Mouse (Mus musculus) forebrain, embryonic 11.5 days (tissue): ENCODE measurements around the gene Sept5. TPM values are rescaled to one million over a fixed set of nuclear protein-coding genes. Genes with fewer than 3 reads are reported as not detected.

Experiments used
- ATAC-seq: fragments of 200-750 bp; cut with Nextera tagmentation; replicated peaks from 2 replicates; pipeline ENCODE4 v1.8.0; 2017; ENCODE audit warnings: moderate TSS enrichment; ENCODE audit not compliant: low FRiP score
- DNase-seq: peaks from one replicate; pipeline ENCODE4 v3.0.0-alpha.2; 2017; ENCODE audit warnings: low spot score
- H3K27ac ChIP-seq: fragments of 300-500 bp; sonication (generic); 2 replicates; pipeline ENCODE4 v1.5.1; 2014; ENCODE audit warnings: low read depth, low read length
- H3K27me3 ChIP-seq: fragments of 300-500 bp; sonication (generic); 2 replicates; pipeline ENCODE4 v1.6.1; 2014; ENCODE audit warnings: mild to moderate bottlenecking, low read length, mixed read lengths; ENCODE audit not compliant: control insufficient read depth, insufficient read depth
- H3K36me3 ChIP-seq: fragments of 300-500 bp; sonication (generic); 2 replicates; pipeline ENCODE4 v1.6.1; 2014; ENCODE audit warnings: mild to moderate bottlenecking, low read length, moderate library complexity, mixed read lengths; ENCODE audit not compliant: control insufficient read depth, insufficient read depth
- H3K4me1 ChIP-seq: fragments of 300-500 bp; sonication (generic); replicated peaks from 2 replicates; pipeline ENCODE4 v1.6.1; 2014; ENCODE audit warnings: low read length, mixed read lengths; ENCODE audit not compliant: control insufficient read depth, insufficient read depth
- H3K4me2 ChIP-seq: fragments of 300-500 bp; sonication (generic); 2 replicates; pipeline ENCODE4 v1.6.1; 2014; ENCODE audit warnings: low read depth, mild to moderate bottlenecking, low read length, moderate library complexity, mixed read lengths; ENCODE audit not compliant: severe bottlenecking
- H3K4me3 ChIP-seq: fragments of 300-500 bp; sonication (generic); 2 replicates; pipeline ENCODE4 v1.5.1; 2014; ENCODE audit warnings: low read depth, low read length
- H3K9ac ChIP-seq: fragments of 300-500 bp; sonication (generic); 2 replicates; pipeline ENCODE4 v1.6.1; 2014; ENCODE audit warnings: low read length
- H3K9me3 ChIP-seq: fragments of 300-500 bp; sonication (generic); 2 replicates; pipeline ENCODE4 v1.6.1; 2016; ENCODE audit warnings: low read length, mixed read lengths; ENCODE audit not compliant: control insufficient read depth
- WGBS: fragments of 180-500 bp; shearing (Covaris S2); extraction: QIAGEN DNeasy Blood & Tissue Kit; methylation state at CpG from one replicate; pipeline ENCODE4 v1.1.7; 2014; 5-methylcytosine and 5-hydroxymethylcytosine counted together
- polyA plus RNA-seq: library from polyadenylated mRNA; unstranded; fragments of >200 nt; fragmentation: Nextera tagmentation; extraction: Ambion mirVana; gene quantifications from 2 replicates; pipeline ENCODE4 v1.2.1, GENCODE M21; 2014

Sept5 gene
- polyA plus RNA-seq, 1 experiment from 2014 or later = 44.2 TPM

- no peak overlapping the region for H3K9ac ChIP-seq
- H3K27me3 ChIP-seq = peaks cover 38% of the 10 kb centered on the region
- DNase-seq (no peak), ATAC-seq (no peak)
- under 1% methylated on average over 5 of the region's 5 CpGs for whole genome bisulfite sequencing
- no peak overlapping the region for H3K4me3 ChIP-seq
- H3K4me1 ChIP-seq = 0 out of 2 replicates have a peak, but pooled peaks cover 8% of the 10 kb centered on the region
- H3K27ac ChIP-seq = no peak overlapping the region
- no peaks in the 10 kb centered on the region for H3K36me3 ChIP-seq
- no peak overlapping the region for H3K4me2 ChIP-seq
- no peaks in the 10 kb centered on the region for H3K9me3 ChIP-seq
Observed at GRCm38 (mm10) chr16:18577599-18578160, 52.1 kb downstream of the Sept5 start.

GRCm38 (mm10) chr16:18577071-18577470, 52.7 kb downstream of the Sept5 start:
- no peak overlapping the region for H3K9ac ChIP-seq
- H3K4me3 ChIP-seq = no peak overlapping the region
- DNase-seq = no peak
- H3K4me1 ChIP-seq = 0 out of 2 replicates have a peak, but pooled peaks cover 5% of the 10 kb centered on the region
- peaks cover 32% of the 10 kb centered on the region for H3K27me3 ChIP-seq
- H3K9me3 ChIP-seq = no peaks in the 10 kb centered on the region
- no peak overlapping the region for H3K27ac ChIP-seq
- no peaks in the 10 kb centered on the region for H3K36me3 ChIP-seq
- 45% methylated on average over 3 of the region's 3 CpGs for WGBS
- no peak for ATAC-seq
- no peak overlapping the region for H3K4me2 ChIP-seq

GRCm38 (mm10) chr16:18574196-18574595, 55.6 kb downstream of the Sept5 start:
- H3K4me3 ChIP-seq = no peak overlapping the region
- peaks cover 3% of the 10 kb centered on the region; the same call in 1 of the 2 replicates for H3K27me3 ChIP-seq
- no peak overlapping the region for H3K4me2 ChIP-seq
- 68% methylated on average over 8 of the region's 8 CpGs for WGBS
- H3K36me3 ChIP-seq = no peaks in the 10 kb centered on the region
- no peaks in the 10 kb centered on the region for H3K9me3 ChIP-seq
- ATAC-seq = no peak
- no peak overlapping the region for H3K27ac ChIP-seq
- DNase-seq = no peak
- H3K4me1 ChIP-seq = 0 out of 2 replicates have a peak, but pooled peaks cover 2% of the 10 kb centered on the region
- H3K9ac ChIP-seq = no peak overlapping the region

Other genes with a start within 250 kb of the Sept5 start
- 24.8 and 26.7 TPM in 2 replicates for gene Txnrd2, start 203.6 kb downstream of the Sept5 start, polyA plus RNA-seq
- gene Comt, start 203.1 kb downstream of the Sept5 start, polyA plus RNA-seq = 53.6 and 55.2 TPM in 2 replicates
- gene Gnb1l, start 131.2 kb downstream of the Sept5 start, polyA plus RNA-seq = 14.9 and 17.7 TPM in 2 replicates
- 2.6 and 3.8 TPM in 2 replicates for gene Rtl10, start 131.1 kb downstream of the Sept5 start, polyA plus RNA-seq
- 0.83 and 1.3 TPM in 2 replicates for gene Tbx1, start 39.3 kb downstream of the Sept5 start, polyA plus RNA-seq
- gene Gp1bb, start 7.6 kb downstream of the Sept5 start, polyA plus RNA-seq = 5.3 and 6.0 TPM in 2 replicates
- gene Gm49601, start 3.5 kb downstream of the Sept5 start, polyA plus RNA-seq = 2.8 and 3.4 TPM in 2 replicates
- gene Cldn5, start 146.9 kb upstream of the Sept5 start, polyA plus RNA-seq = 21.1 and 25.8 TPM in 2 replicates
- 87.5 and 102 TPM in 2 replicates for gene Ufd1, start 181.8 kb upstream of the Sept5 start, polyA plus RNA-seq
- gene Cdc45, start 182.0 kb upstream of the Sept5 start, polyA plus RNA-seq = 75.8 and 82.0 TPM in 2 replicates
- gene 2510002D24Rik, start 206.6 kb upstream of the Sept5 start, polyA plus RNA-seq = 23.9 and 28.2 TPM in 2 replicates
- gene Gm28539, start 206.6 kb upstream of the Sept5 start, polyA plus RNA-seq = not detected in 2 replicates
- 99.7 and 101 TPM in 2 replicates for gene Mrpl40, start 246.9 kb upstream of the Sept5 start, polyA plus RNA-seq
- gene Hira, start 247.1 kb upstream of the Sept5 start, polyA plus RNA-seq = 16.0 and 16.7 TPM in 2 replicates